8 mouse cellular contexts compared by ENCODE assay signal in the genomic region with DNA sequence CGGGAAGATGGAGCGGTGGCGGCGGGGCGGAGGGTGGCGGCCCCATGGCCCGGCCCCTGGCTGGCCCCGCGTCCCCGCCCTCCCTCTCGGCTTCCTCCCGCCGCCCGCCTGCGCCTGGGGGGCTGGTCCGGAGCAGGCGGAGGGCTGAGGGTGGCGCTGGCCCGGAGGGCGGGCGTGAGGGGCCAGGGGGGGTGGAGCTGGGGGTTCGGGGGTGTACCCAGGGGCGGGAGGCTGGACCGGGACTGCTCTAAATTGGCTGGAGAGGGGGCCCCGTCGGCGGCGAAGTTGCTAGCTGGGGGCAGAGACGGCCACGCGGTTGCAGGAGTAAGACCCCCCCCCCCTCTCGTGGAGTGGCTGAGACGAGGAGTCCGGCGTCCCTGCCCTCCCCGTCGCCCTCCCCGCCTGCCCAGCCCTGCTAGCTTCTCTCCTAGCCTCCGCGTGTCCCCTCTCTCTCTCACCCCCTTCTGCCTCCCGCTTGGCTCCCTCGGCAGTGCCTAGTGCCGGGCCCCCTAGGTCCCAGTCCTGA. TPM values are rescaled to one million over a fixed set of nuclear protein-coding genes. Genes with fewer than 3 reads are reported as not detected.
DNase-seq lines count a peak whose midpoint lies in the region; ATAC-seq lines count a peak whose summit lies in the region.

No protein-coding gene starts in this region.

- DNase-seq in layer of hippocampus, adult 9-11 months = peak; percentile 20
- DNase-seq in layer of hippocampus, adult 18-20 months (ENCODE audit: low spot score in 2 of 2) = no peak
- peak; percentile 87 for DNase-seq in adrenal gland, adult 2 months
- peak; percentile 49 for DNase-seq in forebrain, embryonic 10.5 days (ENCODE audit: extremely low spot score, low spot score)
- DNase-seq in hindbrain, embryonic 14.5 days (ENCODE audit: low spot score) = no peak
- no peak for DNase-seq in liver, embryonic 13.5 days
- no peak for DNase-seq in left cerebral cortex, adult 11 months (ENCODE audit: low spot score)

- H3K4me3 ChIP-seq in forebrain, embryonic 10.5 days = peak overlapping the region; percentile 67
- H3K4me3 ChIP-seq in hindbrain, embryonic 14.5 days (replicated peaks; ENCODE audit: low read length) = peak overlapping the region; percentile 58
- H3K4me3 ChIP-seq in liver, embryonic 13.5 days (replicated peaks) = peak overlapping the region; percentile 72

- no peaks in the 10 kb centered on the region for H3K9me3 ChIP-seq in forebrain, embryonic 10.5 days
- no peaks in the 10 kb centered on the region for H3K9me3 ChIP-seq in hindbrain, embryonic 14.5 days (ENCODE audit: control insufficient read depth, low read length)
- H3K9me3 ChIP-seq in liver, embryonic 13.5 days (replicated peaks) = no peaks in the 10 kb centered on the region

- peak overlapping the region; percentile 95 for H3K27ac ChIP-seq in forebrain, embryonic 10.5 days
- H3K27ac ChIP-seq in hindbrain, embryonic 14.5 days = peak overlapping the region; percentile 75
- H3K27ac ChIP-seq in liver, embryonic 13.5 days = peak overlapping the region; percentile 89

- ATAC-seq in hindbrain, embryonic 14.5 days (ENCODE audit: low FRiP score) = peak; percentile 71
- peak; percentile 82 for ATAC-seq in liver, embryonic 13.5 days (ENCODE audit: low read depth)
- peak; percentile 14; the same call in 1 of the 2 replicates for ATAC-seq in monocyte, adult 5-6 weeks (replicated peaks; ENCODE audit: insufficient number of reproducible peaks, low FRiP score, low TSS enrichment, poor library complexity, severe bottlenecking)

- WGBS in forebrain, embryonic 10.5 days = 15% methylated on average over 12 of the region's 43 CpGs
- 13% methylated on average over 15 of the region's 43 CpGs for WGBS in hindbrain, embryonic 14.5 days
- 6% methylated on average over 7 of the region's 43 CpGs for WGBS in liver, embryonic 13.5 days (ENCODE audit: insufficient replicate concordance)

- H3K9ac ChIP-seq in hindbrain, embryonic 14.5 days = peak overlapping the region; percentile 71
- peak overlapping the region; percentile 82 for H3K9ac ChIP-seq in liver, embryonic 13.5 days

- H3K4me1 ChIP-seq in forebrain, embryonic 10.5 days = peaks cover 53% of the 10 kb centered on the region
- peaks cover 23% of the 10 kb centered on the region for H3K4me1 ChIP-seq in hindbrain, embryonic 14.5 days (replicated peaks; ENCODE audit: control insufficient read depth, insufficient read depth, low read length)
- peaks cover 69% of the 10 kb centered on the region for H3K4me1 ChIP-seq in liver, embryonic 13.5 days (replicated peaks)

- H3K27me3 ChIP-seq in forebrain, embryonic 10.5 days (ENCODE audit: poor library complexity, severe bottlenecking) = peaks cover 100% of the 10 kb centered on the region
- H3K27me3 ChIP-seq in hindbrain, embryonic 14.5 days (ENCODE audit: control insufficient read depth, insufficient read depth, low read length) = 0 out of 2 replicates have a peak, but pooled peaks cover 6% of the 10 kb centered on the region
- H3K27me3 ChIP-seq in liver, embryonic 13.5 days = no peaks in the 10 kb centered on the region; the same call in 1 of the 2 replicates

- H3K36me3 ChIP-seq in forebrain, embryonic 10.5 days (replicated peaks) = no peaks in the 10 kb centered on the region
- H3K36me3 ChIP-seq in hindbrain, embryonic 14.5 days (replicated peaks; ENCODE audit: control insufficient read depth, insufficient read depth) = no peaks in the 10 kb centered on the region
- H3K36me3 ChIP-seq in liver, embryonic 13.5 days = no peaks in the 10 kb centered on the region

- H3K4me2 ChIP-seq in hindbrain, embryonic 14.5 days (replicated peaks) = peak overlapping the region; percentile 63
- H3K4me2 ChIP-seq in liver, embryonic 13.5 days = peak overlapping the region; percentile 87

RNA-seq across cellular contexts. Expression of a gene that starts 0.5 kb away (rescaled TPM):
- 10 to 100 TPM; 15.1 to 19.0 TPM for total RNA-seq in layer of hippocampus, adult 18-20 months (2021)
- 10 to 100 TPM; 26.0 to 36.3 TPM for total RNA-seq in adrenal gland, adult 2 months (2021)
- polyA plus RNA-seq in adrenal gland, adult 2 months (2012; rRNA removed) = 16.4 and 18.9 TPM in 2 replicates
- 67.4 and 70.8 TPM in 2 replicates for polyA plus RNA-seq in forebrain, embryonic 10.5 days (2016; fragmentation: Nextera tagmentation; extraction: Ambion mirVana)
- 16.6 and 18.7 TPM in 2 replicates for polyA plus RNA-seq in hindbrain, embryonic 14.5 days (2014; fragmentation: Nextera tagmentation; extraction: Ambion mirVana)
- 24.1 and 29.7 TPM in 2 replicates for polyA plus RNA-seq in liver, embryonic 13.5 days (2015; fragmentation: Nextera tagmentation; extraction: Ambion mirVana)
- 95.5 to 97.1 TPM (median 95.8 TPM) in 3 replicates for total RNA-seq in monocyte, adult 5-6 weeks (2017)

Comparison
In these comparisons a context has a peak if more than half of its experiments do, and no peak if none do; other contexts are left out.
1. DNase-seq: peak in layer of hippocampus, adult 9-11 months (single experiment), adrenal gland, adult 2 months (single experiment) and forebrain, embryonic 10.5 days (single experiment); none in layer of hippocampus, adult 18-20 months (0 of 2), hindbrain, embryonic 14.5 days (single experiment), liver, embryonic 13.5 days (single experiment) and left cerebral cortex, adult 11 months (single experiment).
2. ATAC-seq: peak in every context shown above with its lines; median percentile 82 in liver, embryonic 13.5 days; 71 in hindbrain, embryonic 14.5 days; 14 in monocyte, adult 5-6 weeks.
3. Peak in every context shown above with its lines, with median percentiles within 50 percentile points of each other: H3K27ac ChIP-seq and H3K4me3 ChIP-seq.